Mouse (Mus musculus): ENCODE measurements at regions not wholly inside any gene's neighbourhood (a gene's known extent, or its start where the extent isn't known, plus 50 kb on each side); places are given as distances from the start of the nearest gene placed in this dataset.

DNA sequence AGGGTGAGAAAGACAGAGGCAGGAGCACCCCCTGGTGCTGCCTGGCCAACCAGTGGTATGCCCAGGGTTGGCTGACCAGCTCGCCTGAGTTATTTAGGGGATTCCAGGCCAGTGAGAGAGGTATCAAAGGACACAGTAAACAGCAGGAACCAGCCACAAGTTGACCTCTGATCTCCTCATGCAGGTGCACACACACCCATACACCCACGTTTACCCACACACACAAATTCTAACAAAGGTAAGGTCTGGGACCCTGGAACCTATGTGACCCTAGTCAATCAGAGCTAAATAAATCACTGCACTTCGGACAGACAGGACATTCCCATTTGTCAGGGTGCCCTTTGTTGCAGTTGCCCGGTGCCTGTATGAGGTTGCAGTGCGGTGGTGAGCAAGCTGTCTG, 211.9 kb downstream of the 3110018I06Rik start:
- Histone ChIP-seq H3K4me2 (no peak overlapping the region), H3K27me3 (no peaks in the 10 kb centered on the region), H3K4me1 (replicated peaks) (no peaks in the 10 kb centered on the region), H3K9ac (no peak overlapping the region), H3K4me3 (no peak overlapping the region), H3K36me3 (no peaks in the 10 kb centered on the region), H3K27ac (no peak overlapping the region), H3K9me3 (replicated peaks) (no peaks in the 10 kb centered on the region)
- 63% methylated on average over 5 of the region's 5 CpGs for whole genome bisulfite sequencing
- ATAC-seq (replicated peaks; ENCODE audit: insufficient number of reproducible peaks, insufficient read depth, low FRiP score, low read depth), result 0 out of 2 replicates have a peak, but pooled peaks have one; percentile 17

DNA sequence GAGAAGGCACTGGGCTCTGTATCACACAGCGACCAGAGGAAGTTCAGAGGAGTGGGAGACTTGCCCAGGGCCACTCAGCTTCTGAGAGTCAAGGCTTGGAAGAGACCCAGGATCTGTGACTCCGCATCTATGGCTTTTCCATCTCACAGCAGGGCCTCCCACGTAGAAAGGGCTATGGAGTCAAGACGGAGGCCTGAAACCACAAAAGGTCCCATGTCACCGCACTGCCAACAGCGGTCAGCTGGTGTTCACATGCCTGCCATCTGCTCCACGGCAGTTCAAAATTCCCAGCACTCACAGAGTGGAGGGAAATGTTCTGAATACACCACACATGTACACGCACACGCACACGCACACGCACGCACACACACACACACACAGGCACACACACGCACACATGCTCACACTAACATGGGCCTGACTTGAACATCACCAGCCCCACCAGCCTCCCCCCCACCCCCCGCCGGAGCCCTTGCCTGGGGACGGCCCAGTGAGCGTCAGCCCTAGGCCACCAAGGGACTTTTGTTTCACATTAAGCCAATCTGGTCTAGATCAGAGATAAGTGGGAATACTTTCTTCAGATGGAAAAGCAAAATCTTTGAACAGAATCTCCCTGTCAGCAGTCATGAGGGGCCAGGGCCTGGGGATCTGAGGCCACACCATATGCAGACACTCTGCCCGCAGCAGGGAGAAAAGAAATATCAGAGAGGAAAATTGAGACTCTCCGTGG, 212.6 kb downstream of the 3110018I06Rik start:
- ATAC-seq (replicated peaks; ENCODE audit: insufficient number of reproducible peaks, insufficient read depth, low FRiP score, low read depth), result no peak
- Histone ChIP-seq H3K27me3 (no peaks in the 10 kb centered on the region), H3K27ac (no peak overlapping the region), H3K9ac (no peak overlapping the region), H3K4me1 (replicated peaks) (no peaks in the 10 kb centered on the region), H3K4me3 (no peak overlapping the region), H3K4me2 (no peak overlapping the region), H3K9me3 (replicated peaks) (no peaks in the 10 kb centered on the region), H3K36me3 (no peaks in the 10 kb centered on the region)
- WGBS, result 77% methylated on average over 19 of the region's 19 CpGs

DNA sequence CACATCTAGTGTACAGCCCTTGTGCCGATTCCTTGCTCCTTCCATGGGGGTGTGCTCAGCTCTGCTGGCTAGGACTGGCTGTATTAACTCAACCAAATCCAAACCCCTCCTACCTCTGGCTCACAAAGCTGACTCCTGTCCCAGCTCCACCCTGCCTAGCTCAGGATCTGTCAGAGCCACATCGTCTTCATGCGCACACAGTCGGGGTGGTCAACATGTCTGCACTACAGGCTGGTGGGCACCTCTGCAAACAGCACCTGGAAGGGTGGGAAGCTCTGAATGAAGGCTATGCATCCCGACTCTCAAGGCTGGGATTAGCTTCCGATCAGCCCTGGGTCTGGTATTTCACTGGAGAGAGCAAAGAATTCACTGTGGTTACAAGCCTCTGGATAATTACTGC, 220.4 kb downstream of the 3110018I06Rik start:
- Histone ChIP-seq H3K4me2 (no peak overlapping the region), H3K27ac (no peak overlapping the region), H3K4me3 (no peak overlapping the region), H3K9me3 (replicated peaks) (peaks cover 2% of the 10 kb centered on the region; the same call in 1 of the 2 replicates), H3K9ac (no peak overlapping the region), H3K27me3 (no peaks in the 10 kb centered on the region), H3K36me3 (no peaks in the 10 kb centered on the region), H3K4me1 (replicated peaks) (no peaks in the 10 kb centered on the region)
- ATAC-seq (replicated peaks; ENCODE audit: insufficient number of reproducible peaks, insufficient read depth, low FRiP score, low read depth), result no peak
- 77% methylated on average over 6 of the region's 6 CpGs for WGBS

DNA sequence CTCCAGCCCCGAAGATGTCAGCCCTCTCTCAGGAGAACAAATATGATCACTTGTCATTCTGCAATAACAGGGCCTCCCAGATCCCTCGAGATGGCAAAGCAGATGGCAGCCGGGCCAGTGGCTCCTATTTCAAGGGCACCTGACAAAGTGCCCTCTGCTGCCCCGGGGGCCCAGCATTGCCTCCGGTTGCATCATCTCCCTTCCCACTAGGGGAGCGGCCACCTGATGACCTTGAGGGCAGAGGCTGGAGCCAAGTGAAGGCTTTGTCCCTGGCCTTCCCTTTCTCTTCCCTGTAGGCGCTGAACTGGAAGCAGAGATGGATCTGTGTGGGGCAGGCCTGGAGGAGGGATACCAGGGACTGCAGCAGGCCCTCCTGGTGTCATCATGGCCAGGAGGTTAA, 222.6 kb downstream of the 3110018I06Rik start:
- H3K4me1 ChIP-seq (replicated peaks), result 0 out of 2 replicates have a peak, but pooled peaks cover 2% of the 10 kb centered on the region
- ATAC-seq (replicated peaks; ENCODE audit: insufficient number of reproducible peaks, insufficient read depth, low FRiP score, low read depth), result no peak
- H3K36me3 ChIP-seq, result no peaks in the 10 kb centered on the region
- no peaks in the 10 kb centered on the region for H3K27me3 ChIP-seq
- H3K27ac ChIP-seq, result no peak overlapping the region
- H3K4me2 ChIP-seq, result no peak overlapping the region
- H3K9me3 ChIP-seq (replicated peaks), result peaks cover 2% of the 10 kb centered on the region; the same call in 1 of the 2 replicates
- no peak overlapping the region for H3K4me3 ChIP-seq
- 65% methylated on average over 7 of the region's 7 CpGs for WGBS
- H3K9ac ChIP-seq, result no peak overlapping the region

DNA sequence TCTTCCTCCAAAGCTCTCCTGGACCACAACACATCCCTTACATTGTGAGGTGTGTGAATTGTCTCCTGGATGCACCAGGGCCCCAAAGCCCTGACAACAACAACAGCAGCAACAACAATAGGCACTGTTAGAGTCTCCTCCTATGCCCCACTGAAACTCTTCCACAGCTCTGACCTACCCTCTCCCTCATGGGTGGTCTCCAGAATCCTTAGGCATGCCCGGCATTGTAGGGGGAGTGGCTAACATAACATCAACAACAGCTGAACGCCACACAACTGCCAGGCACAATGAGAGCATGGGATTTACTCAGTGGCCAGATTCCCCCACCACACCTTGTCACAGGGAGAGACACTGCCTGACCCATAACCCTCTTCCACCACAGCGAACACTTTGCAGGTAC, 223.2 kb downstream of the 3110018I06Rik start:
- no peaks in the 10 kb centered on the region for H3K36me3 ChIP-seq
- no peaks in the 10 kb centered on the region for H3K27me3 ChIP-seq
- no peak for ATAC-seq (replicated peaks; ENCODE audit: insufficient number of reproducible peaks, insufficient read depth, low FRiP score, low read depth)
- 0 out of 2 replicates have a peak, but pooled peaks cover 2% of the 10 kb centered on the region for H3K4me1 ChIP-seq (replicated peaks)
- H3K9me3 ChIP-seq (replicated peaks), result peaks cover 2% of the 10 kb centered on the region; the same call in 1 of the 2 replicates
- WGBS, result 55% methylated on average over 3 of the region's 3 CpGs
- no peak overlapping the region for H3K4me3 ChIP-seq
- H3K4me2 ChIP-seq, result no peak overlapping the region
- no peak overlapping the region for H3K9ac ChIP-seq
- H3K27ac ChIP-seq, result no peak overlapping the region

DNA sequence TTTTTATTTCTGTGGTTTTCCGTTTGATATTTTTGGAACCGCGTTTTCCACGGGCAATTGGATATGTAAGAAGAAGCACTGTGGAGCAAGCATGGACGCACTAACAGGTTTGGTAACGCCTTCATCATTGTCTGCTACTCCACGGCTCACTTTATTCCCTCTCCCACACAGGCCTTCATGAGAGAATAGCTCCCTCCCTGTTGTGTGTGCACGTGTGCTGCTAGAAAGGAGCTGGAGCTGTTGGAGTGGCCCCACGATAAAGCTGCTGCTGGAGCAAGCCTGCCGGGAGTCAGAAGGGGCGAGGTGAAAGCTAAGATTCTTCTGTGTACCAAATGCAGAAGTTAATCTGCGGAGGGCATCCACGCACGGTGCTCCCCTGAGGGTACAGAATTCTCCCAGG, 224.8 kb downstream of the 3110018I06Rik start:
- Histone ChIP-seq H3K36me3 (no peaks in the 10 kb centered on the region), H3K27ac (no peak overlapping the region), H3K27me3 (no peaks in the 10 kb centered on the region), H3K4me3 (no peak overlapping the region), H3K4me2 (no peak overlapping the region), H3K9ac (no peak overlapping the region), H3K4me1 (replicated peaks) (peaks cover 6% of the 10 kb centered on the region; the same call in 1 of the 2 replicates), H3K9me3 (replicated peaks) (no peaks in the 10 kb centered on the region)
- 70% methylated on average over 14 of the region's 14 CpGs for WGBS
- ATAC-seq (replicated peaks; ENCODE audit: insufficient number of reproducible peaks, insufficient read depth, low FRiP score, low read depth), result no peak

DNA sequence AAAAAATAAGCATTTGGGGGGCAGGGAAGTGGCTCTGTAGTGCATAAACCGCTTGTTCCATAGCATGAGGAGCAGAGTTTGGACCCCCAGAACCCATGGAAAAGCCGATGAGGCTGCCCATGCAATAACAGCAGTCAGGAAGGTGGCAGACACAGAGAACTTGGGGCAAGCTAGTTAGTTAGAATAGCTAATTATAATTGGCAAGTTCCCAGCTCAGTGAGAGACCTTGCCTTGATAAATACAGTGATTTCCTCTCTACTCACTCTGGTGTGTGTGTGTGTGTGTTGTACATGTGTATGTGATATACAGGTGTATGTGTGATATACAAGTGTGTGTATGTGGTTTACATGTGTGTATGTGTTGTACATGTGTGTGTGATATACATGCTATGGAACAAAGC, 226.4 kb downstream of the 3110018I06Rik start:
- 94% methylated on average over 2 of the region's 2 CpGs for WGBS
- no peak overlapping the region for H3K4me2 ChIP-seq
- peaks cover 6% of the 10 kb centered on the region; the same call in 1 of the 2 replicates for H3K4me1 ChIP-seq (replicated peaks)
- no peaks in the 10 kb centered on the region for H3K9me3 ChIP-seq (replicated peaks)
- ATAC-seq (replicated peaks; ENCODE audit: insufficient number of reproducible peaks, insufficient read depth, low FRiP score, low read depth), result no peak
- no peak overlapping the region for H3K9ac ChIP-seq
- no peak overlapping the region for H3K4me3 ChIP-seq
- no peaks in the 10 kb centered on the region for H3K27me3 ChIP-seq
- no peak overlapping the region for H3K27ac ChIP-seq
- no peaks in the 10 kb centered on the region for H3K36me3 ChIP-seq

DNA sequence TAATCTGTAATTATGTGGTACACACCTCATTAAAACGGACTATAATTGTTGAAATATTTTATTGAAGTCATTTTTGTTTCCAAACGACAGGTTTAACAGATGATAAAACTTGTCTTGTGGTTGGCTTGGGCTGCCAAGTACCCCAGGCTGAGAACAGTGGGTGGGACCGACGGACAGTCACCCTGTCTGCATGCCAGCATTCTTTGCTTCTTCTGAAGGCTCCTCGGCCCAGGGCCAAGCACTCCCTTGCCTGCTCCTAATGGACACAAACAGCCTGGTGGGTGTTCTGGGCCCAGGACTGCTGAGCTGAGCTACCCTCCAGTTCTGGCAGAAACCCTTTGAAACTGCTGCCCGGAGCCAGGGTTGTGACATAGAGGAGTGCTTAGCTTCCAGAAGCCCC, 227.4 kb downstream of the 3110018I06Rik start:
- H3K4me2 ChIP-seq, result no peak overlapping the region
- whole genome bisulfite sequencing, result 46% methylated on average over 6 of the region's 6 CpGs
- H3K27me3 ChIP-seq, result no peaks in the 10 kb centered on the region
- no peak overlapping the region for H3K27ac ChIP-seq
- H3K9me3 ChIP-seq (replicated peaks), result no peaks in the 10 kb centered on the region
- no peak overlapping the region for H3K9ac ChIP-seq
- no peak for ATAC-seq (replicated peaks; ENCODE audit: insufficient number of reproducible peaks, insufficient read depth, low FRiP score, low read depth)
- no peak overlapping the region for H3K4me3 ChIP-seq
- H3K4me1 ChIP-seq (replicated peaks), result peaks cover 6% of the 10 kb centered on the region; the same call in 1 of the 2 replicates
- H3K36me3 ChIP-seq, result no peaks in the 10 kb centered on the region

DNA sequence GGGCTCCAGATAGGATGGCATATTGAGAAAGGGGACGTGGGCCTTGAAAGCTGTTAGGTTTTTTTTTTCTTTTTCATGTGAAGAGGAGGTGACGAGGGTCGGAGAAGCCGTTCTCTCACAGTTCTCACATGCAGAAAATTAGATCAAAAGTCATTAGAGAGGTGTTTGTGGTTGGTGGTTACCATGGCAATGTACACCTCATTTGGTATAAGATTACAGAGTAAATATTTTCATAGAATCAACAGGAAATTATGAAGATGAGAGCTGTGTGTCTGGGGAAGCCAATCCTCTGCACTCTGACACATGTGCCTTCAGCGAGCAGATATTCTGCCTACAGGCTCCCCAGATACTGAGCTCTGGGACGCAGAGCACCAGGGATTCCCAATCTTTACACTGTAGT, 232.5 kb downstream of the 3110018I06Rik start:
- Histone ChIP-seq H3K9ac (no peak overlapping the region), H3K36me3 (no peaks in the 10 kb centered on the region), H3K9me3 (replicated peaks) (no peaks in the 10 kb centered on the region), H3K4me2 (no peak overlapping the region), H3K27ac (no peak overlapping the region), H3K4me1 (replicated peaks) (peaks cover 4% of the 10 kb centered on the region; the same call in 1 of the 2 replicates), H3K4me3 (no peak overlapping the region), H3K27me3 (no peaks in the 10 kb centered on the region)
- ATAC-seq (replicated peaks; ENCODE audit: insufficient number of reproducible peaks, insufficient read depth, low FRiP score, low read depth), result no peak
- 77% methylated on average over 6 of the region's 6 CpGs for WGBS

DNA sequence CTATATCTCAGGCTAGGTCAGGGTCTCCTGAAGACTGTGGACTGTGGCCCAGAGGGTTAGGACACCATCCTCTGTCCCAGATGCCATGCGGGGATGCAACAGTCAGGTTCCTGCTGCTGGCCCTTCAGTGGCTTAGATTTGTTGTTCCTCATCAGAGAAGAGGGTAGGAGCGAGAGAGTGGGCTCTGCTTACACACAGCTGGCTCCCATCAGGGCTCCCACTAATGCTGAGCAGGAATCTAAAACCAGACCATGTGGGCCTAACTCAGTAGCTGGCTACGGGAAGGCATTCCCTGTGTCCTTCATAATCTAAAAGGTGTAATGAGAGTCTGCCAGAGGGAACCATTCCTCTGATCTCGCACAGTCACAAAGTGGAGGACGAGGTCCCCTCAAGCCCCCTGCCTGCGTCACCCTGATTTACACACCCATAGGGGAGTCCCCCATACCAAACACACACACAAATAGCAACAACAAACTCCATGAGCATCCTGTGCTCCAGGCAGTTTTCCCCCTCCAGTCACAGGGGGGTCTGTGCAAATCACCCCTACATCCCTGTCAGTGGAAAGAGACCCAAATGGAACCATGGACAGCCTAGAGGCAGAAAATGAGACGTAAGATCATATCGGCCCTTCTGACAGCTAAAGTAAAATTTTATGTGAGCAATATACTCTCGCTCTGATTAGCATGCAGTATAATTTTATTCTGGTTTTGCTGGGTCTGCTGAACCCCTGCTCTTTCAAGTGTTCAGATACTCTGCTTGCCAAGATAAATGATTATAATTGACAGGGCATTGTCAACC, 234.8 kb downstream of the 3110018I06Rik start:
- H3K9me3 ChIP-seq (replicated peaks), result no peaks in the 10 kb centered on the region
- H3K27ac ChIP-seq, result no peak overlapping the region
- no peak overlapping the region for H3K9ac ChIP-seq
- H3K36me3 ChIP-seq, result no peaks in the 10 kb centered on the region
- no peak overlapping the region for H3K4me3 ChIP-seq
- H3K4me2 ChIP-seq, result no peak overlapping the region
- 75% methylated on average over 9 of the region's 9 CpGs for WGBS
- no peak for ATAC-seq (replicated peaks; ENCODE audit: insufficient number of reproducible peaks, insufficient read depth, low FRiP score, low read depth)
- no peaks in the 10 kb centered on the region for H3K27me3 ChIP-seq
- no peaks in the 10 kb centered on the region; the same call in 1 of the 2 replicates for H3K4me1 ChIP-seq (replicated peaks)

DNA sequence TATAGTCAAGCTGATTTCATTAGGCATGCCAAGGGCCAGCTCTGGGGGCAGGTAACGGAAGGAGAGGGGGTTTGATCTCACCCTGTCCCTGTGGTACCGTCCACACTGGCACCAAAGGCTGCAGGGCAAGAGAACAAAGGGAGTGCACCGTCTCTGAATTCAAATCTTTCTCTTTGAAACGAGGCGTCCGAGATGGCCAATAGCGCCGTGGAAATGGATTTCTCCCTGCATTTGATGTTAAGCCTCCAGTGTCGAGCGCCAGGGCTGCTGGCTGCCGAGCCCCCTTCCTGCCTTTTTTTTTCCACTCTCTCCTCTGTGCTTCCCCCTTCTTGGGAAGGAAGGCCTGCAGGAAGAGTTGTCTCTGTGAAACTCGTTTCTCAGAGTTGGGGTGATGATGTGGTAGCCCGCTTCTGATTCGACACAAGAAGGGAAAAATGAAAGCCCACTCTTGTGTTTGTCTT, 235.5 kb downstream of the 3110018I06Rik start:
- WGBS, result 57% methylated on average over 14 of the region's 14 CpGs
- Histone ChIP-seq H3K27me3 (no peaks in the 10 kb centered on the region), H3K36me3 (no peaks in the 10 kb centered on the region), H3K9ac (no peak overlapping the region), H3K4me3 (no peak overlapping the region), H3K4me1 (replicated peaks) (no peaks in the 10 kb centered on the region), H3K9me3 (replicated peaks) (no peaks in the 10 kb centered on the region), H3K4me2 (no peak overlapping the region), H3K27ac (no peak overlapping the region)
- no peak for ATAC-seq (replicated peaks; ENCODE audit: insufficient number of reproducible peaks, insufficient read depth, low FRiP score, low read depth)

Measured in heart, embryonic 15.5 days (tissue).